Mouse (Mus musculus) lung, postnatal 4 days (tissue): ENCODE measurements around the gene Tars.

Experiments
- DNase-seq, 2 experiments: peaks; one replicate each; pipeline ENCODE4 v3.0.0; 2021

Gene Tars

GRCm38 (mm10) chr15:11361824-11362223 lies 37.6 kb downstream of the Tars start:
- DNase-seq: no peak

GRCm38 (mm10) chr15:11360888-11361287 lies 38.6 kb downstream of the Tars start:
- no peak for DNase-seq

- no peak for DNase-seq
These were observed 42.0 kb downstream of the Tars start for GRCm38 (mm10) chr15:11357501-11357900.

GRCm38 (mm10) chr15:11355865-11356264 lies 43.6 kb downstream of the Tars start:
- no peak for DNase-seq

- no peak for DNase-seq
These were observed 59.8 kb downstream of the Tars start for GRCm38 (mm10) chr15:11339467-11340180.
